Mouse (Mus musculus): ENCODE results near the gene Ccdc157.

Gene Ccdc157

DNA sequence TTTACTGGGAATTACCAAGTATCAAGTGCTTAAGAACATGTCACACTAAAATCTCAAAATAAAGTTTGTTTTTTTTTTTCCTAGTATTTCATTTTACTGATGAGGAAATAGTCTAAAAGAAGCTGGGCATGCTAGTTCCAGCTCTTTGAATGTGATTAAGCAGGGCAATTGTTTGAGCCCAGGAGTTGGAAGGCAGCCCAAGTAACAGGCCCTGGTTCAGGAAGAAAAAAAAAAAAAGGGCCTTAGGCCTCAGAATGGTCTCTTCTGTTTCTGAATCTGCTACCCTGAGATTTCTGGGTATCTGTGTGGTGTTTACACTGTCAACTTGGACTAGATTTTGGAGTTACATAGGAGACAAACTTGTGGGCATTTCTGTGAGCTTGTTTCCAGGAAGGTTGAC lies 23.4 kb upstream of the Ccdc157 start:
- DNase-seq (ENCODE audit: low read depth, low spot score): no peak

DNA sequence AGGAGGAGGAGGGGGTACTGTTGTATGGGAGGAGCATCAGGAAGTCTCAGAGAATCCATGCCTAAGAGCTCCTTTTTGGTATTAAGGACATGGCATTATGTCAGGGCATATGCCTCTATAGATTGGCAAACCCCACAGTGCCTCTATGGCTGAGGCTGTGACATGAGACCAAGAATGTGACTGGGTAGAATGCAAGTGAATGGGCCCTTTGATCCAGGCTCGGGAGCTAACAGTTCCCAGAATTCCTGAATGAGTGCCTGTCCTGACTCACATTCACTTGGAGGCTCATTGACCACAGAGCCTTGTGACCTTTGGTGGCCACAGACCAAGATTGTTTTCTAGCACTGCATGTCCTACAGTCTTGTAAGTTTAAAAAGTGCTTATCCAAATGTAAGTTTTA lies 22.0 kb upstream of the Ccdc157 start:
- no peak for DNase-seq (ENCODE audit: low read depth, low spot score)

DNA sequence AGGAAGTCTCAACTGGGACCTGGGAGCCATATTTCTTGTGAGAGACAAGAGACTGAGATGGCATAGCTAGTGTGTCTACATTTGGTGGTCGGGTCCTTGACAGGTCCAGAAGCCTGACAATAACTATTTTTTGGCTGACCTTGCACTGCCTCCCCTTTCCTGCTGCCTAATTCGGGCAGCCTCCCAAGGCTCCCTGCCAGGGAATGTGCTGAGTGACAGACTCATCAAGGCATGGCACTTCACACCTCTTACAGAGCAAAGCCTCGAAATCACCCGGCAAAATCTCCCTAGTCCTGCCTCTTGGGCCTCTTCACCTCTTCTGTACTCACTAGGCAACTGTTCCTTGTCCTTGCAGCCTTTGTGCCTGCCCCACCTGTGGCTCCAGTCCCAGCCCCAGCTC lies 17.6 kb upstream of the Ccdc157 start:
- DNase-seq (ENCODE audit: low read depth, low spot score): no peak

DNA sequence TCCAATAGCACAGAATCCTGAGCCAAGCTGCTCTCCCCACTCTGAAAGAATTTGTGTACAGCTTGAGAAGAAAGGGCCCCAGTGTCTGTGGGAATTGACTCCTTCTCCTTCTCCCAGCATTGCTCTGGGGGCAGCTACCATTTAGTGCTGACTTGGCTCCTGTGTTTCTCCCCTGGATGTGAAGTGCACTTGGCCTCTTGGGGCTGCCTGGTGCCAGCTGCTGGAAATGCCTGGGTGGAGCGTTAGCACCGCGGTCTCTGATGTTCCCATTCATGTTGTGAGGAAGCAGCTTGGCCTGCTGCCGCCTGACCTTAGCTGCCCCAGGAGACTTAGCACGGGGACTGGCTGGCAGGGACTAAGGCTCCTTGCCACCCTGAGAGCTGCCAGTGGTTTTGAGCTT lies 14.5 kb upstream of the Ccdc157 start:
- DNase-seq (ENCODE audit: low read depth, low spot score): peak; percentile 42

DNA sequence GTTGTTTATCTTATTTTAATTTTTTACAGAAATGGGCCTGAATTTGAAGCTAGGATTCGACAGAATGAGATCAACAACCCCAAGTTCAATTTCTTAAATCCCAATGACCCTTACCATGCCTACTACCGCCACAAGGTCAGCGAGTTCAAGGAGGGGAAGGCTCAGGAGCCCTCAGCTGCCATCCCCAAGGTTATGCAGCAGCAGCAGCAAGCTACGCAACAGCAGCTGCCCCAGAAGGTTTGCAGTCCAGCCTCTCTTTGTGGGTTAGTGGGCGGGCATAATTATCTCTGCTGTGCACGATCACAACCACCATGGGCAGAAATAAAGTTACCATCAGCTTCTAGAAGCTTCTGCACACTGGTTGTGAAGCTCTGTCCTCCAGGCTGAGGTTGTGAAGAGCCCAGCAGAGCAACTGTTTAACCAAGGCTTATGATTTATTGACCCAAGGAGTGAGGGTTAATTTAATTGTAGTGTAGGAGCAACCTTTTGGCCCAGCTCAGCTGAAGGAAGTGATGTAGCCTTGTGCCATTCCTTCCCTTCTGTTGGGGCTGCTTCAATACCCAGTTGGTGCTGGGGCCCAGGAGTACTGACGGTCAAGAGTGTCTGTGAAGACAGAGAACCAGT lies 6.5 kb upstream of the Ccdc157 start:
- DNase-seq (ENCODE audit: low read depth, low spot score): no peak

DNA sequence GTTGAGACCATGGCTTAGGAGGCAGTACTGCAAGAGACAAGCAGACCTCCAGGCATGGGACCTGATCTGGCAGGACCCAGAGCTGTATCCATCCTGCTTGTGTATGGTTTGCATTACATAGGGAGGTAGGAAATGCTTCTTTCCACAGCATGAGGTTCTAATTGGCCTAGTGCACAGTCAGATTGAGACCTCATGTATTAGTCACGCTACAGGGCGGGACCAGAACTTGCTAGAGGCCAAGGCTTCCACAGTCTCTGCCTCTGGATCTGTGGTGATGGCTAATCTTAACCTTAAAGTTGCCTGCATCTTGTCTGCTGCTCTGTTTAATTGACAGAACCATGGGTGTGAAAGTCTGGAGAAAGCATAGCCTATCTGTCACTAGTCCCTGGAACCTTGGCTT lies 4.6 kb upstream of the Ccdc157 start:
- DNase-seq (ENCODE audit: low read depth, low spot score): no peak

DNA sequence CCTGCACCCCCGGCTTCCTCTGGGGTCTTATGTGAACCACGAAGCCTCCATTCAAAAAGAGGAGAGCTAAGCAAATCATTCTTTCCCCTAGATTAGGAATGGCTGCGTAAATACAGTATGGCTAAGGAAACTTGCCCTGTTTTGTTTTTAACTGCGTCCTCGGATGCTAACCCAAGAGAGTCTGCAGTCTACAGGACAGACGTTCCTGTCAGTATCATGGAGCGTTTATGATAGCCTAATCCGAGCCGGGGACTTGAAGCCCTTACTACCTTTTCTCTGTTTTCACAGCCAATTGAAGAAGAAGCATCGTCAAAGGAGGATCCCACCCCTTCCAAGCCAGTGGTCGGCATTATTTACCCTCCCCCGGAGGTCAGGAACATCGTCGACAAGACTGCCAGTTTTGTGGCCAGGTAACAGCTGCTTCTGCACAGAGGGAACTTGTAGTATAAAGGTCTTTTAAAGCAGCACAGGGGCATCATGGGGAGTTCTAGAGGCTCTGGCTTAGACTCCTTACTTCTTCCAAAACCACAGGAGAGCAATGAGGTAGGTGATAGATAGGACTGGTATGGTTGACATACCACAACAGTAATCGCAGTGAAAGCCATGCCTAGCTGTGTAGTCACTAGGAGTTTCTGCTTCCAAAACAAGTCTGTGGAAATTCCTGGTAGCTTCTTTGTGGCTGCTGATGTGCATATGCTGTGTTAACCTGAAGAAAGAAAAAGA lies 826 bp upstream of the Ccdc157 start:
- no peak for DNase-seq (ENCODE audit: low read depth, low spot score)

DNA sequence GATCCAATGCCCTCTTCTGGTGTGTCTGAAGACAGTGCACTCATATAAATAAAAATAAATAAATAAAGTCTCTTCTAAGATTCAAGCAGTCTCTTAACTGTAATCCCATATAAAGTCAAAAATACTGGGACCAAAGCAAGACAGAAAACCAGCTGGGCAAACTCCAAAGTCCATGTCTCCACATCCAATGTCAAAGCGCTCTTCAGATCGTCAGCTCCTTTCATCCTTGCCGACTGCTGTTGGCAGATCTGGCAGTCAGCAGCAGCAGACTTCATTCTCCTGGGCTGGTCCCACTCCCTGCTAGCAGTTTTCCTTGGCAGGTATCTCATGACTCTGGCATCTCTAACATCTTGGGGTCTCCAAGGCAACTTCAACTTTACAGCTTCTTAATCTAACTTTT lies 1.4 kb downstream of the Ccdc157 start:
- DNase-seq (ENCODE audit: low read depth, low spot score): no peak

DNA sequence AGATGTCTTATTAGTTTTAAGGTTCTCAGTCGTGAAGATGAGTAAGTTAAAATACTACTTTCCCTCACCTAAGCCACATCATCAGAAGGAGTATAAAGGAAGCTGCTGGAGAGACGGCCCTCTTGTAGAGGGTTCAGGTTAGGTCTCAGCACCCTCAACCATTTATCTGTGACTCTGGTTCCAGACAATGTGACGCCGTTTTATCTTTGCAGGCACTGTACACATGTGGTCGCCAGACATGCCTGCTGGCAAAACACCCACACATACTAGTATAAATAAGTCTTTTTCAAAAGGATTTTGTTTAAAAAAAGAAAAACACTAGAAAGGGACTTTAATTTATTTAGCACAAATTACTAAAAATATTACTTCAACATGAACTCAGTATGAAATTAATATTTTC lies 4.5 kb downstream of the Ccdc157 start:
- no peak for DNase-seq (ENCODE audit: low read depth, low spot score)

DNA sequence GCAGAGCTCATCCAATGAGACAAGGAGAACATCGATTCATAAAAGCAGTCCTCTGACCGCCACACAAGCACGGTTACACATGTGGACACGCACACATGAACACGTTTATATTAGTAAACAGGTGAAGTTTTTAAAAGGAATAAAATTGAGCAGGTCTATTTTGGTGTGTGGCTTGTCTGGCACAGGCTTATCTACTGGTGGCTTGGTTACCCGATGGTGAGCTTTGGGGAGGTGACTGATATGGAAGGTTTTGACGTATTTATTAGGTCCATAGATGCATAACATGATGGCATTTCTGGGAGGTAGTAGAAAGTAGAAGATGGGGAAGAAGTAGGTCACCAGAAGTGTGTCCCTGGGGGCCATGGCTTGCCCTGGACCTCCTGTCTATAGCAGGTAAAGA lies 6.4 kb downstream of the Ccdc157 start:
- DNase-seq (ENCODE audit: low read depth, low spot score): no peak

DNA sequence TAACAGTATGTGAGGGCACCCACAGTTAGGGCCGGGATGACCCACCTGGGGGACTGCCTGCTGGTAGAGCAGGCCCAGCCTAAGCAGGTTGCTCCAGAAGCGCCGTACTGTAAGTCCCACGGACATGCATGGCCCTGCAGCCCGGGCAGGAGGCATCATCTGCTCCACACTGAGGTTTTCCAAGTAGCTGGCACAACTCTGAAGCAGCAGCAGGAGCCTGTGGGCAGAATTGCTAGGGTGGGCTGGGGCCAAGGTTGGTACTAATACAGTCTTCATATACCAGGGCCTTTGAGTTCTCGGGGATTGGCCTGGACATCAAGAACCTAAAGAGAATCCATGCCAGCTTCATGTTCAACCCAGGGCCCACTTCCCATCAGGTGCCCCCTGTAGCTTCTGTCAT lies 10.2 kb downstream of the Ccdc157 start:
- no peak for DNase-seq (ENCODE audit: low read depth, low spot score)

DNA sequence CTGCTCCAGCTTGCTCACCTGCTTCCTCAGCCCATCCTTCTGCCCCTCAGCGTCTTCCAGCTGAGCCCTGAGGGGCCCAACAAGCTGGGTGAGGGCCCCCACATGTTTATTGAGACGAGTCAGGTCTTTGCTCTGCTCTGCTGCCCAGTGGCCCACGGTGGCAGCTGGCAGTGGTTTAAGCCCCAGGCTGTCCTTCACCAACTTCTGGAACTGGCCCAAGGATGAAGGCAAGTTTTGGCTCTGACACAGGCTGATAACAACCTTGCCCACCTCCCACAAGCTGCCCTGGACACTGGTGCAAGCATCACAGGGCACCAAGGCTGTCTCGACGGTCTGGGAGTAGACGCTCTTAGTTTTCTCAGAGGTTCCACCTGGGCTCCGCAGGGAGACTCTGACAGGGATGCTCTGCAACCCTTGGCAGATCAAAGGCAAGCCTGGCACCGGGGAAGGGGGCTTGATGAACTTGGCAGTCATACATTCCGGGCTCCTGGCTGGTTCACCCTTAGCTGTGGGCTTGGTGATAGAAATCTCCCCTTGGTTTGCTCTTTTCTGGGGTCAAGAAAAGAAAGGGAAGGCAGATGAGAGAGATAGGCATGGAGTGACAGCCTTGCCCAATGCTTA lies 11.4 kb downstream of the Ccdc157 start:
- no peak for DNase-seq (ENCODE audit: low read depth, low spot score)

DNA sequence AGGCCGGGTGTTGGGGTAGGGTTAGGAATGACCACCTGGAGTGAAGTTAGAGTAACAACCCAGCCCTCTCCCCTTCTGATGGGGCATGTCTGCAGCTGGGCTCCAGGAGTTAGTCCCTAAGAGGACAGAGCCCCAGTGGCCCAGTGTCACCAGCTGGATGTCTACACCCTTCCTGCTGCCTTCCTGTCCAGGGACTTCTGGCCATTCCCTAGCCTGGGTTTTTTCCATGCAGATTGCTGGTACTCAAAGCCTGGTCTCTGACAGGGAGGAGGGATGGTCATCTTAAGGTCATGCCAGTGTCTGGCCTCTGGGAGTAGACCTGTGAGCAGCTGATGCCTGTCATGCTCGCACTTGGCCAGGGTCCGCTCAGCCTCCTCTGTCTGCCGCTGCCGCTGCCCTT lies 12.0 kb downstream of the Ccdc157 start:
- DNase-seq (ENCODE audit: low read depth, low spot score): no peak

DNA sequence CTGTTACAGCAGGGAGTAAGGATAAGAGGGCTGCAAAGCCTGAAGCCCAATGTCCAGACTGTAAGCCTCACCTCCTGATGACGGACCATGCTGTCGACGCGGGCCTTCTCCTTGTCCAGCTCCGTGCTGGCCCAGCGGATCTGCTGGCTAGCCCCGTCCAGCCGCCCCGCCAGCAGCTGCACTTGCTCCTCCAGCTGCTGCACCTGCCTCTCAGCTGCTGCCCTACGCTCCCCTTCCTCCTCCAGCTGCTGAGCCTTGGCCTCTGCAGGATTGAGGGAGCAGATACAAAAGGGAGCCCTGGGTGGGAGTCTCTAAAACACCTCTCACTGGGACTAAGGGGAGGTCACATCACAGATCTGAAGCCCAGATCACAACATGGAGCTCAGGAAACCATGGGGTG lies 13.0 kb downstream of the Ccdc157 start:
- DNase-seq (ENCODE audit: low read depth, low spot score): no peak

DNA sequence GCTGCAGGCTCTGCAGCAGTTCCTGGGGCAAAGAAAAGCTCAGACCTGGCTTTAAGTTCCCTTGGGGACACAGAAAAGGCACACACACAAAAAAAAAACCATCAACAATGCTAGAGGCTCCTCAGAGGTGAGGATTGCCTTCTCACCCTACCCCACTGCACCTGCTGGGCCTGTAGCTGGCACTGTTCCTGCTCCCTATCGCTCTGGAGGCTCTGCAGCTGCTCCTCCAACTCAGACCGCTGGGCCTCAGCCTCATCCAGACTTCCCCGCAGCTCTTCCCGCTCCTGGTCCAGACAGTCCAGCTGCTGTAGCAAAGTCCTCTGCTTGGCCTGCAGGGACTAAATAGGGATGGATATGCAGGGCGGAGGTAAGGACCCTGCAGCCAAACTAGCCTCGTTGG lies 13.7 kb downstream of the Ccdc157 start:
- no peak for DNase-seq (ENCODE audit: low read depth, low spot score)

DNA sequence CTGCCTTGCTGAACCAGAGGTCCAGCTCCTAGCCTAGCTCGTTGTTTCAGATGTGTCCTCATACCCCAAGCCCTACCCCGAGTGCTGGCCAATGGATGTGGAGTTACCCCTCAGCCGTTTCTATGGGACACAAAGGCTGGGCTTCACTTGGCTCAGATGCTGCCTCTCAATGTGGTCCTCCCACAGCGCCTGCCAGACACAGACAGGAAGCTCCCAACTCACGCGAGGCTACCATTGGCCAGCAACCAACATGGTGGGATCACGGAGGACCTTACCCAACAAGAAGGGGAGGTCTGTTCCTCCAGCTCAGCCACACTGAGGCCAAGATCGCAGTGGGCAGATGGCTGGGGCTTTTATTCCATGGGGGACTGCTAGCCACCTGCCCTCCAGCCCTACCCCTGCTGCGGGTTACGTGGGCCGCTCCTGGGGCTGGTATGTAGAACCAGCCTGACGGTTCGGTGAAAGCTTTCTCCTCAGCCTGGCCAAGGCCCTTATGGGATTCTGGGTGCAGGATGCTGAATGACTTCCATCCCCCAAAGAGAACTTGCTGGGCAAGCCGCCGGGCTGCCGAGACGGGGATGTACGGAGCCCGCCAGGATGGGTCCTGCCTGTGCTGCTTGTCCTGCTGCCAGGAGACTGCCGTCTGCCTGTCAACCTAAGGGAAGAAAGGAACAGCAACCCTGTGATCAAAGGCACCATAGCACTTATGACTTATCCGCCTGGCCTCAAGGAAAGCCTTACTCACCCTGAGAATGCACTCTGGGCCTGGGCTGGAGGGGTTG lies 16.6 kb downstream of the Ccdc157 start:
- DNase-seq (ENCODE audit: low read depth, low spot score): no peak

DNA sequence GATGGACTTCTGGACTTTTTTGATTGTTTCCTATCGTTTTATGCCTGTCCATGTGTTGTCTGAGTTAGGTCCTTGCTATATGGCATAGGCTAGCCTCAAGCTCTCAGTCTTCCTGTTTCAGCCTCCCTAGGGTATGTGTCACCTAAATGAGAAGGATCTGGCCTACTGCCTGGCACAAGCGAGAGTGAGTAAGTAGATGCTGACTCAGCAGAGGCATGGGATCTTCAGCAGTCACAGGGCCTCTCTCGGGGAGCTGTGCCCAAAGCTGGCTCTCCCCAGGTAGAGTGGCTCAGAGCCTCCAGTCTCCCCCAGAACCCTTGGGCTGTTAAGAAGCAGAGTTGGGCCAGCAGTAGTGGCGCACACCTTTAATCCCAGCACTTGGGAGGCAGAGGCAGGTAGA lies 17.7 kb downstream of the Ccdc157 start:
- DNase-seq (ENCODE audit: low read depth, low spot score): no peak

DNA sequence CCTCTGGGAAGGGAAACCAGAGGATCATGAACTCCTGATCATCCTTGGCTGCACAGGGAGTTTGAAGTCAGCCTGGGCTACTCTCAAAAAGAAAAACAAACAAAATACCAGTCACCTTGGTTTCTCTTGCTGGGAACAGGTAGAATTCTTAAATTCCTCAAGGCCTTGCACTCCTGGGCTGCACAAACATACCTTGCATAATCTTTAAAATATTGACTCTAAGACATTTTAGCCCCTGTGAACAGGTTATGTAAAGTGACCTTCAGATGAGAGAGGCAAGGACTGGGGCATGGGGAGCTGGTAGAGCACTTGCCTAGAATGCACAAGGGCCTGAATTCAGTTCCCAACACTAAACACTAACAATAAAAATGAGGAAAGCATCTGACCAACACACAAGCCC lies 18.6 kb downstream of the Ccdc157 start:
- no peak for DNase-seq (ENCODE audit: low read depth, low spot score)

DNA sequence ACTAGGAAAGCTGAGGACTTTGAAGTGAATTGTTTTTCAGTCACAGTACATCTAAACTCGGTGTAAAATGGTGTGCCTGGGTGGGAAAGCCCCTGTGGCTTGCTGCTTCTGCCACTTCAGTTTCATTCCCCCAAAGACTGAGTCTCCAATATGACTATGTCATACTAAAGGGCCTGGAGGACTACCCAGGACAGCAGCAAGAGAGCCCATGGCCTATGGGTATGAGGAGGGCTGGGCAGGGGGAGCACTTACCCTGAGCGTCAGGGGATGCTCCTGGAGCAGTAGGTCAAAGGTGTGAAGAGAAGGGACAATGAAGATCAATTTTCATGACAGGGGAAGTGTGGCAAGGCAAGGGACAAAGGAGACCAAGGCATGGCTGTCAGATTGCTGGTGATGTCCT lies 21.1 kb downstream of the Ccdc157 start:
- DNase-seq (ENCODE audit: low read depth, low spot score): no peak

DNA sequence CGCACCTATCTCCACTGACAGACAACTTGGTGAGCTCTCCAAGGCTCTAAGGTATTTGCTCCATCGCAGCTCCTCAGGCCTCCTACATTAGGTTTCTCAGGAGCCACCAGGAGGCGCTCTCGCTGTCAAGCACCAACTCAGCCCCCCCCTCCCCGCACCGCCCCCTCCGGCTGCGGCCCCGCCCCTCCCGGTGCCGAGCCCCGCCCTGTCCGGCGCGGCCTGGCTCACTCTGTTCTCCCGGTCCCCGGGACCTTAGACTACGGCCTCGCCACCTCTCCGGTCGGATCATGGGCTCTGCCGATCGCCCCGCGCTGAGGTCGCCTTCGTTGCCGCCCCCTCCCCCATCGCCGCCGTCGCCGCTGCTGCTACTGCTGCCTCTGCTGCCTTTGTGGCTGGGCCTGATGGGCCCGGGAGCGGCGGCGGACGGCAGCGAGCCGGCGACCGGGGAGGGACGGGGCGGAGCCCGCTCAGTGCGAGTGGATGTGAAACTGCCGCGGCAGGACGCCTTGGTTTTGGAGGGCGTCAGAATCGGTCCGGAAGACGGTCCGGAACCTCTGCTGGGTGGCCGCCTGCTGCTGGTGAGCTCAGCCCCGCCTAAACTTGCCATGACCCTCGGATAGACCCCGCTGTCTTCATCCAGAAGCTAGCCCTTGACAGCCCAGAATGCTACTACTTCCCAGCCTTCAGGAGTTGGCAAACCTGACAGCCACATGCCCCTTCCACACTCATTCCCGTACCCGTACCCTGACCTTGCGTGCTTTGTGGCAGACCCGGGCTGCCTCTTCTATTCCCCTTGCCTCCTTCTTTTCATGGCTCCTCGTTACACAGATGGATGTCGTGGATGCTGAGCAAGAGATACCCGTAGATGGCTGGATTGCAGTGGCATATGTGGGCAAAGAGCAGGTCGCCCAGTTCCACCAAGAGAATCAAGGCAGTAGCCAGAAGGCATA lies 24.8 kb downstream of the Ccdc157 start, which contains the start of gene Rnf215:
Gene Rnf215, plus strand, starts transcription at position 217 of the 950 bp plus-strand sequence.
- peak; percentile 78 for DNase-seq (ENCODE audit: low read depth, low spot score)

DNA sequence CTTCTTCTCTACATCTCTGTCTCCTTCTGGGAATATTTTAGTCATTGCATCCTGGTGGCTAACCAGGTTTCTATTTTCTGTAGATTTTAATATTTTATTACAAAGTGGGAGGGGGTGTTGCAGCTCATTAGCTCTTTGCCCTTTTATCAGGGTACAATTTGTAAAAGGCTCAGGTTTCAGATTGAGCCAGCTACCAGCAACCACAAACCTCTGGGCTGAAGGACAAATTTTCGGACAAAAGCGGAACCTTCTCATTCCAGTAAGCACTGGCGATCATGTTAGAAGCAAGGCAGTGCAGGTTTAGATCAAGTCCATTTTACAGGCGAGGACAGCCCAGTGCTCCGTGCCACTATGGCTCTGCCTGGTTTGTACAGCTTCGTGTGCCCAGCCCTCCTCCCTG lies 25.7 kb downstream of the Ccdc157 start:
- no peak for DNase-seq (ENCODE audit: low read depth, low spot score)

Measured in brain, embryonic 18.5 days (tissue).